Mouse (Mus musculus) liver, embryonic 13.5 days (tissue): ENCODE measurements around the gene Fam186b. TPM values are rescaled to one million over a fixed set of nuclear protein-coding genes. Genes with fewer than 3 reads are reported as not detected.

Experiments used
- ATAC-seq: fragments of 200-750 bp; cut with Nextera tagmentation; 2 replicates; pipeline ENCODE4 v1.8.0; 2017; ENCODE audit warnings: low read depth, mild to moderate bottlenecking, moderate number of reproducible peaks, moderate library complexity
- DNase-seq: peaks from one replicate; pipeline ENCODE4 v3.0.0; 2022
- H3K27ac ChIP-seq: fragments of 300-500 bp; sonication (generic); 2 replicates; pipeline ENCODE4 v1.5.1; 2015; ENCODE audit warnings: moderate library complexity, mild to moderate bottlenecking, inconsistent platforms
- H3K27me3 ChIP-seq: fragments of 300-500 bp; sonication (generic); 2 replicates; pipeline ENCODE4 v1.6.1; 2015; ENCODE audit warnings: mild to moderate bottlenecking, inconsistent platforms
- H3K36me3 ChIP-seq: fragments of 300-500 bp; sonication (generic); 2 replicates; pipeline ENCODE4 v1.6.1; 2015; ENCODE audit warnings: mild to moderate bottlenecking, inconsistent platforms
- H3K4me1 ChIP-seq: fragments of 300-500 bp; sonication (generic); replicated peaks from 2 replicates; pipeline ENCODE4 v1.6.1; 2015; ENCODE audit warnings: inconsistent platforms
- H3K4me2 ChIP-seq: fragments of 300-500 bp; sonication (generic); 2 replicates; pipeline ENCODE4 v1.6.1; 2015; ENCODE audit warnings: inconsistent platforms, mild to moderate bottlenecking, moderate library complexity
- H3K4me3 ChIP-seq: fragments of 300-500 bp; sonication (generic); replicated peaks from 2 replicates; pipeline ENCODE4 v1.5.1; 2015; ENCODE audit warnings: mild to moderate bottlenecking, inconsistent platforms
- H3K9ac ChIP-seq: fragments of 300-500 bp; sonication (generic); 2 replicates; pipeline ENCODE4 v1.6.1; 2015; ENCODE audit warnings: mild to moderate bottlenecking, inconsistent platforms
- H3K9me3 ChIP-seq: fragments of 300-500 bp; sonication (generic); replicated peaks from 2 replicates; pipeline ENCODE4 v1.6.1; 2016; ENCODE audit warnings: inconsistent platforms
- WGBS: fragments of 180-500 bp; shearing (Covaris S2); methylation state at CpG from one replicate; pipeline ENCODE4 v1.1.7; 2015; ENCODE audit not compliant: insufficient replicate concordance; 5-methylcytosine and 5-hydroxymethylcytosine counted together
- polyA plus RNA-seq: library from polyadenylated mRNA; unstranded; fragments of >200 nt; fragmentation: Nextera tagmentation; extraction: Ambion mirVana; gene quantifications from 2 replicates; pipeline ENCODE4 v1.2.1, GENCODE M21; 2015

Fam186b gene
- polyA plus RNA-seq, 1 experiment from 2014 or later = not detected

- H3K9ac ChIP-seq = no peak overlapping the region
- ATAC-seq = no peak
- H3K4me3 ChIP-seq = no peak overlapping the region
- H3K27ac ChIP-seq = no peak overlapping the region
- H3K4me2 ChIP-seq = no peak overlapping the region
- WGBS = 48% methylated on average over 3 of the region's 3 CpGs
- no peaks in the 10 kb centered on the region for H3K27me3 ChIP-seq
- H3K9me3 ChIP-seq = no peaks in the 10 kb centered on the region
- H3K4me1 ChIP-seq = peaks cover 5% of the 10 kb centered on the region; the same call in 1 of the 2 replicates
- peaks cover 74% of the 10 kb centered on the region for H3K36me3 ChIP-seq
- no peak for DNase-seq
These were observed 23.8 kb upstream of the Fam186b start for GRCm38 (mm10) chr15:99319411-99319871.

- Histone ChIP-seq H3K27me3 (no peaks in the 10 kb centered on the region), H3K4me2 (no peak overlapping the region), H3K9me3 (no peaks in the 10 kb centered on the region), H3K4me1 (peaks cover 5% of the 10 kb centered on the region; the same call in 1 of the 2 replicates), H3K9ac (no peak overlapping the region), H3K4me3 (no peak overlapping the region), H3K27ac (no peak overlapping the region), H3K36me3 (peaks cover 71% of the 10 kb centered on the region)
- DNase-seq = no peak
- 63% methylated on average over 14 of the region's 14 CpGs for WGBS
- no peak for ATAC-seq
These were observed 23.2 kb upstream of the Fam186b start for GRCm38 (mm10) chr15:99318861-99319410.

- WGBS = 62% methylated on average over 6 of the region's 6 CpGs
- ATAC-seq (no peak), DNase-seq (no peak)
- no peak overlapping the region for H3K9ac ChIP-seq
- H3K36me3 ChIP-seq = peaks cover 63% of the 10 kb centered on the region
- H3K4me2 ChIP-seq = no peak overlapping the region
- peaks cover 5% of the 10 kb centered on the region; the same call in 1 of the 2 replicates for H3K4me1 ChIP-seq
- H3K9me3 ChIP-seq = no peaks in the 10 kb centered on the region
- H3K4me3 ChIP-seq = no peak overlapping the region
- no peak overlapping the region for H3K27ac ChIP-seq
- no peaks in the 10 kb centered on the region for H3K27me3 ChIP-seq
These were observed 22.4 kb upstream of the Fam186b start for GRCm38 (mm10) chr15:99318071-99318470.

- no peak overlapping the region for H3K4me3 ChIP-seq
- no peaks in the 10 kb centered on the region for H3K9me3 ChIP-seq
- no peak for DNase-seq
- no peak overlapping the region for H3K27ac ChIP-seq
- H3K36me3 ChIP-seq = peaks cover 58% of the 10 kb centered on the region
- peaks cover 5% of the 10 kb centered on the region; the same call in 1 of the 2 replicates for H3K4me1 ChIP-seq
- H3K27me3 ChIP-seq = no peaks in the 10 kb centered on the region
- no peak overlapping the region for H3K4me2 ChIP-seq
- ATAC-seq = peak; percentile 23; the same call in 1 of the 2 replicates
- H3K9ac ChIP-seq = no peak overlapping the region
- 53% methylated on average over 2 of the region's 2 CpGs for WGBS
These were observed 21.6 kb upstream of the Fam186b start for GRCm38 (mm10) chr15:99317267-99317651.

DNA sequence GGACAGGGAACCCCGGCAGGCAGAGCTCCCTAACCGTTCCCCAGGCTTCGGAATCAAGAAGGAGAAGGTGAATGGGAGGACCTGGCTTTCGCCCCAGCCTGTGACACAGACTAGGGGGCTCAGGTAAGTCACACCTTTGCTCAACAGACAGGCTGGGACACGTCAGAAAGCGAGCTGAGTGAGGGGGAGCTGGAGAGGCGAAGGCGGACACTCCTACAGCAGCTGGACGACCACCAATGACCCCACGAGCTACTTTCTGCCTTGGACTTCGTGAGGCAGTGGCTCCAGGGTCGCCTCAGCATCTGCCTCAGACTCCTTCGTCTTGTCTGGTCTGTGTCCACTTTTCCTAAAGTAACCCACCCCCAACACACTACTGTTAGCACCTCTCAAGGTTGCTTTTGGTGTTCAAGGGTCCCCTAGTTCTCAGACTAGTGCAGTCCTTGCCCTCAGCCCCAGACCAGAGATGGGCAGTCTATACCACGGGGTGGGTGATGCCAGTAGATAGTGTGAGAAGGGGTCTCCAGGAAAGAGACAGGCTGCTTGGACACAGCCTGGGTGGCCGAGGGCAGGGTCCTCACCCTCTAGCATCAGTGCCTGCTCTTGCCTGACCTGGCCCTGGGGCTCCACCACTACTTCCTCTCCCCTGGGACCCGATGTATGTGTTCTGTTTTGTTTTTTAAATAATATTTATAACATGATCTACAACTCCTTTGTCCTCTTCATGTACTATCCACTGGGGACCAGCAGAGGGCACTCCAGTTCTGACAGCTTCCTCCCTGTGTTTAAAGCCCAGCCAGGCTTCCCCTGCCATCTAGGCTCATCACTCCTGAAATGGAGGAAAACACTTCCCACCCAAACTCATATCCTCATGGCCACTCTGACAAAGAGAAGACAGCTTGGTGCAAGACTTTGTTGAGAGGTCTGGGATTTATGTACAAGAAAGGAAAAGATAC is 20.9 kb upstream of the Fam186b start:
- Histone ChIP-seq H3K27ac (no peak overlapping the region), H3K36me3 (peaks cover 51% of the 10 kb centered on the region), H3K4me2 (no peak overlapping the region), H3K4me1 (peaks cover 5% of the 10 kb centered on the region; the same call in 1 of the 2 replicates), H3K9me3 (no peaks in the 10 kb centered on the region), H3K27me3 (no peaks in the 10 kb centered on the region), H3K9ac (no peak overlapping the region), H3K4me3 (no peak overlapping the region)
- WGBS = 62% methylated on average over 16 of the region's 16 CpGs
- ATAC-seq = no peak; the same call in 1 of the 2 replicates
- no peak for DNase-seq

DNA sequence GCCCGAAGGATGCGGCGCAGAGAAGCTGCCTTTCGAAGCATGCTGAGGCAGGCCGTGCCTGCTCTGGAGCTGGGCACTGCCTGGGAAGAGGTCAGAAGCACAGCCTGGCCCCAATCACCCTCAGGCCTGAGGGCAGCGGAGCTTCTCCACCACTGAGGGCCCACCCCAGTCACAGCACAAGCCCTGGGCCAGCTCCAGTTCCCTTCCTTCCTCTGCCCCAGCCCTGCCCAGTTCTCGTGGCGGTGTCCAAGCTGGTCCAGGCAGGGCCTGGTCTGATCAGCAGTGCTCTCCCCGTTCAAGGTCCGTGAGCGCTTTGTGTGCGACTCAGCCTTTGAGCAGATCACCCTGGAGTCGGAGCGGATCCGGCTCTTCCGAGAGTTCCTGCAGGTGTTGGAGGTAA is 19.2 kb upstream of the Fam186b start:
- peaks cover 5% of the 10 kb centered on the region; the same call in 1 of the 2 replicates for H3K4me1 ChIP-seq
- no peak overlapping the region for H3K4me3 ChIP-seq
- H3K9ac ChIP-seq = no peak overlapping the region
- no peak overlapping the region for H3K27ac ChIP-seq
- H3K27me3 ChIP-seq = no peaks in the 10 kb centered on the region
- WGBS = 84% methylated on average over 16 of the region's 16 CpGs
- H3K36me3 ChIP-seq = peaks cover 43% of the 10 kb centered on the region
- no peak overlapping the region for H3K4me2 ChIP-seq
- ATAC-seq = no peak
- no peaks in the 10 kb centered on the region for H3K9me3 ChIP-seq
- DNase-seq = no peak

- H3K9me3 ChIP-seq = no peaks in the 10 kb centered on the region
- DNase-seq (no peak), ATAC-seq (no peak)
- no peak overlapping the region for H3K27ac ChIP-seq
- H3K4me3 ChIP-seq = no peak overlapping the region
- H3K36me3 ChIP-seq = peaks cover 53% of the 10 kb centered on the region
- 73% methylated on average over 5 of the region's 5 CpGs for WGBS
- H3K9ac ChIP-seq = no peak overlapping the region
- no peaks in the 10 kb centered on the region for H3K4me1 ChIP-seq
- H3K4me2 ChIP-seq = no peak overlapping the region
- H3K27me3 ChIP-seq = no peaks in the 10 kb centered on the region
These were observed 14.9 kb upstream of the Fam186b start for GRCm38 (mm10) chr15:99310617-99311016.

- no peaks in the 10 kb centered on the region for H3K27me3 ChIP-seq
- H3K36me3 ChIP-seq = peaks cover 50% of the 10 kb centered on the region
- no peak for ATAC-seq
- no peak overlapping the region for H3K9ac ChIP-seq
- H3K4me3 ChIP-seq = no peak overlapping the region
- no peak overlapping the region for H3K4me2 ChIP-seq
- 77% methylated on average over 9 of the region's 9 CpGs for WGBS
- no peak for DNase-seq
- no peaks in the 10 kb centered on the region for H3K4me1 ChIP-seq
- H3K27ac ChIP-seq = no peak overlapping the region
- H3K9me3 ChIP-seq = no peaks in the 10 kb centered on the region
These were observed 13.9 kb upstream of the Fam186b start for GRCm38 (mm10) chr15:99309549-99309948.

GRCm38 (mm10) chr15:99307476-99307875 is 11.8 kb upstream of the Fam186b start:
- ATAC-seq = no peak
- Histone ChIP-seq H3K4me3 (no peak overlapping the region), H3K4me1 (no peaks in the 10 kb centered on the region), H3K27ac (no peak overlapping the region), H3K4me2 (no peak overlapping the region), H3K9me3 (no peaks in the 10 kb centered on the region), H3K9ac (no peak overlapping the region), H3K36me3 (peaks cover 47% of the 10 kb centered on the region), H3K27me3 (no peaks in the 10 kb centered on the region)
- DNase-seq = no peak
- 74% methylated on average over 9 of the region's 9 CpGs for WGBS

GRCm38 (mm10) chr15:99296213-99296612 is 525 bp upstream of the Fam186b start:
- peak overlapping the region; percentile 84; the same call in 1 of the 2 replicates for H3K4me2 ChIP-seq
- ATAC-seq = no peak
- no peak for DNase-seq
- H3K9ac ChIP-seq = no peak overlapping the region
- H3K4me3 ChIP-seq = no peak overlapping the region
- peaks cover 8% of the 10 kb centered on the region for H3K27me3 ChIP-seq
- H3K36me3 ChIP-seq = no peaks in the 10 kb centered on the region
- H3K27ac ChIP-seq = no peak overlapping the region
- WGBS = 44% methylated on average over 5 of the region's 5 CpGs
- H3K9me3 ChIP-seq = no peaks in the 10 kb centered on the region
- peaks cover 33% of the 10 kb centered on the region for H3K4me1 ChIP-seq

GRCm38 (mm10) chr15:99294813-99295374 is 794 bp downstream of the Fam186b start, which contains the start of gene Prpf40b:
TSS of gene Prpf40b (plus strand) at chr15:99295087.
- H3K36me3 ChIP-seq = no peaks in the 10 kb centered on the region
- peaks cover 8% of the 10 kb centered on the region for H3K27me3 ChIP-seq
- ATAC-seq = peak; percentile 94
- peak within 1 kb of the TSS; percentile 69 for H3K4me3 ChIP-seq
- peak; percentile 77 for DNase-seq
- H3K9me3 ChIP-seq = no peaks in the 10 kb centered on the region
- H3K27ac ChIP-seq = peak within 1 kb of the TSS; percentile 47
- H3K9ac ChIP-seq = peak within 1 kb of the TSS; percentile 73
- H3K4me1 ChIP-seq = peaks cover 31% of the 10 kb centered on the region
- H3K4me2 ChIP-seq = peak within 1 kb of the TSS; percentile 84
- under 1% methylated on average over 60 of the region's 64 CpGs for WGBS
